Mouse (Mus musculus) spleen, adult 2 months (tissue): ENCODE measurements around the gene Fitm1. TPM values are rescaled to one million over a fixed set of nuclear protein-coding genes. Genes with fewer than 3 reads are reported as not detected.

Source experiments
- DNase-seq, 2 experiments: peaks; one replicate each; pipeline versions ENCODE4 v3.0.0 to v3.0.0-alpha.2; 2012 to 2021; ENCODE audit warnings: low spot score in 2 of 2, low read depth in 1 of 2
- H3K27ac ChIP-seq: fragments of 200-500 bp; 2 replicates; pipeline ENCODE4 v1.5.1; 2012; ENCODE audit warnings: low read length, inconsistent platforms; ENCODE audit not compliant: insufficient read depth
- H3K27me3 ChIP-seq: fragments of 200-500 bp; 2 replicates; pipeline ENCODE4 v1.6.1; 2012; ENCODE audit warnings: mild to moderate bottlenecking, moderate library complexity, low read length, inconsistent platforms; ENCODE audit not compliant: control insufficient read depth, insufficient read depth
- H3K36me3 ChIP-seq: fragments of 200-500 bp; 2 replicates; pipeline ENCODE4 v1.6.1; 2012; ENCODE audit warnings: mild to moderate bottlenecking, low read length, inconsistent platforms; ENCODE audit not compliant: control insufficient read depth, insufficient read depth
- H3K4me1 ChIP-seq: fragments of 200-500 bp; 2 replicates; pipeline ENCODE4 v1.6.1; 2011; ENCODE audit warnings: inconsistent platforms; ENCODE audit not compliant: control insufficient read depth, insufficient read depth, insufficient read length
- H3K4me3 ChIP-seq: fragments of 200-500 bp; 2 replicates; pipeline ENCODE4 v1.5.1; 2011; ENCODE audit warnings: mild to moderate bottlenecking, inconsistent platforms; ENCODE audit not compliant: insufficient read depth, insufficient read length; ENCODE audit errors: extremely low read depth
- CTCF ChIP-seq: fragments of 200-500 bp; IDR thresholded peaks from 2 replicates; pipeline ENCODE4 v1.5.1; 2011; ENCODE audit warnings: mild to moderate bottlenecking, inconsistent platforms; ENCODE audit not compliant: insufficient read depth, insufficient read length, insufficient replicate concordance; ENCODE audit errors: extremely low read depth
- POLR2A ChIP-seq: fragments of 200-500 bp; IDR thresholded peaks from 2 replicates; pipeline ENCODE4 v1.6.1; 2011; ENCODE audit warnings: low read depth, low read length, inconsistent platforms
- WGBS: fragments of 180-500 bp; shearing (Covaris S2); methylation state at CpG from one replicate; pipeline ENCODE4 v1.1.7; 2018; 5-methylcytosine and 5-hydroxymethylcytosine counted together
- polyA plus RNA-seq: library from polyadenylated mRNA; depleted of rRNA; stranded (reverse); fragments of >200 nt; gene quantifications from 2 replicates; pipeline ENCODE4 v1.2.3, GENCODE M21; 2012; rRNA removed

Gene Fitm1
- polyA plus RNA-seq, 1 experiment = 1.4 TPM

- H3K4me1 ChIP-seq = no peaks in the 10 kb centered on the region
- H3K4me3 ChIP-seq = no peak within 1 kb of the TSS
- WGBS = 35% methylated on average over 14 of the region's 21 CpGs
- no peak for TF ChIP-seq CTCF
- no peak for TF ChIP-seq POLR2A
- no peaks in the 10 kb centered on the region for H3K27me3 ChIP-seq
- H3K36me3 ChIP-seq = no peaks in the 10 kb centered on the region
- H3K27ac ChIP-seq = no peak within 1 kb of the TSS
- no peak for DNase-seq
Measured at GRCm38 (mm10) chr14:55617822-55618221, 42.4 kb downstream of the Fitm1 start, which contains the start of gene Rec8. TSS of gene Rec8 (plus strand) at chr14:55618037.

GRCm38 (mm10) chr14:55618486-55619195 lies 43.2 kb downstream of the Fitm1 start:
- DNase-seq = no peak
- TF ChIP-seq CTCF (no peak), POLR2A (no peak)
- no peaks in the 10 kb centered on the region for H3K27me3 ChIP-seq
- no peak overlapping the region for H3K27ac ChIP-seq
- H3K36me3 ChIP-seq = no peaks in the 10 kb centered on the region
- no peaks in the 10 kb centered on the region for H3K4me1 ChIP-seq
- WGBS = 21% methylated on average over 22 of the region's 22 CpGs
- no peak overlapping the region for H3K4me3 ChIP-seq

Other genes with a start within 250 kb of the Fitm1 start
- 18.5 and 21.0 TPM in 2 replicates for gene Dhrs4, start 96.9 kb upstream of the Fitm1 start, polyA plus RNA-seq
- 4.5 and 4.8 TPM in 2 replicates for gene Carmil3, start 85.0 kb upstream of the Fitm1 start, polyA plus RNA-seq
- 0.02 TPM in 1 of 2 replicates, not detected in the other for gene Cpne6, start 65.2 kb upstream of the Fitm1 start, polyA plus RNA-seq
- 0.02 and 0.40 TPM in 2 replicates for gene Nrl, start 50.6 kb upstream of the Fitm1 start, polyA plus RNA-seq
- gene Pck2, start 35.4 kb upstream of the Fitm1 start, polyA plus RNA-seq = 47.9 and 53.3 TPM in 2 replicates
- 73.4 and 77.6 TPM in 2 replicates for gene Dcaf11, start 15.6 kb upstream of the Fitm1 start, polyA plus RNA-seq
- 5.6 and 6.3 TPM in 2 replicates for gene A730061H03Rik, start 15.2 kb upstream of the Fitm1 start, polyA plus RNA-seq
- 101 and 118 TPM in 2 replicates for gene Psme1, start 2.5 kb downstream of the Fitm1 start, polyA plus RNA-seq
- 14.5 and 15.0 TPM in 2 replicates for gene Emc9, start 9.7 kb downstream of the Fitm1 start, polyA plus RNA-seq
- 60.4 and 67.7 TPM in 2 replicates for gene Psme2, start 15.5 kb downstream of the Fitm1 start, polyA plus RNA-seq
- gene Rnf31, start 16.1 kb downstream of the Fitm1 start, polyA plus RNA-seq = 52.5 and 63.2 TPM in 2 replicates
- 101 and 154 TPM in 2 replicates for gene Irf9, start 28.0 kb downstream of the Fitm1 start, polyA plus RNA-seq
- gene Rec8, start 42.4 kb downstream of the Fitm1 start, polyA plus RNA-seq = 0.92 and 2.4 TPM in 2 replicates
- 56.7 and 62.4 TPM in 2 replicates for gene Ipo4, start 60.3 kb downstream of the Fitm1 start, polyA plus RNA-seq
- 8.2 and 8.9 TPM in 2 replicates for gene Gm49378, start 62.3 kb downstream of the Fitm1 start, polyA plus RNA-seq
- 44.6 and 45.1 TPM in 2 replicates for gene Tm9sf1, start 68.2 kb downstream of the Fitm1 start, polyA plus RNA-seq
- gene Tssk4, start 74.6 kb downstream of the Fitm1 start, polyA plus RNA-seq = 1.6 TPM in 2 replicates
- 19.7 and 19.9 TPM in 2 replicates for gene Mdp1, start 84.9 kb downstream of the Fitm1 start, polyA plus RNA-seq
- 11.6 and 15.9 TPM in 2 replicates for gene Gmpr2, start 96.3 kb downstream of the Fitm1 start, polyA plus RNA-seq
- 158 and 177 TPM in 2 replicates for gene Nedd8, start 96.5 kb downstream of the Fitm1 start, polyA plus RNA-seq
- 19.0 and 20.8 TPM in 2 replicates for gene Tinf2, start 106.2 kb downstream of the Fitm1 start, polyA plus RNA-seq
- gene Tgm1, start 138.3 kb downstream of the Fitm1 start, polyA plus RNA-seq = 23.3 and 33.9 TPM in 2 replicates
- 47.3 and 62.6 TPM in 2 replicates for gene Rabggta, start 146.6 kb downstream of the Fitm1 start, polyA plus RNA-seq
- gene Dhrs1, start 170.1 kb downstream of the Fitm1 start, polyA plus RNA-seq = 62.7 and 86.6 TPM in 2 replicates
- gene Nop9, start 170.1 kb downstream of the Fitm1 start, polyA plus RNA-seq = 15.1 and 17.2 TPM in 2 replicates
- 0.33 and 0.46 TPM in 2 replicates for gene Cideb, start 182.8 kb downstream of the Fitm1 start, polyA plus RNA-seq
- gene Ltb4r2, start 185.8 kb downstream of the Fitm1 start, polyA plus RNA-seq = 0.83 and 2.1 TPM in 2 replicates
- 4.2 and 6.6 TPM in 2 replicates for gene Ltb4r1, start 190.3 kb downstream of the Fitm1 start, polyA plus RNA-seq
- gene Adcy4, start 208.5 kb downstream of the Fitm1 start, polyA plus RNA-seq = 16.3 and 17.3 TPM in 2 replicates
- gene Ripk3, start 213.2 kb downstream of the Fitm1 start, polyA plus RNA-seq = 38.8 and 48.4 TPM in 2 replicates
- gene Nfatc4, start 247.5 kb downstream of the Fitm1 start, polyA plus RNA-seq = 4.6 and 5.0 TPM in 2 replicates